Mouse (Mus musculus): Measurements from ENCODE around the gene 1110057P08Rik. TPM values are rescaled to one million over a fixed set of nuclear protein-coding genes. Genes with fewer than 3 reads are reported as not detected.

1110057P08Rik gene
- polyA plus RNA-seq, 1 experiment from 2014 or later = not detected

Other genes starting within 250 kb of the 1110057P08Rik start
- gene Krtap19-9b, start 242.5 kb upstream of the 1110057P08Rik start, polyA plus RNA-seq (2014; fragmentation: Nextera tagmentation; extraction: Ambion mirVana) = not detected in 2 replicates
- not detected in 2 replicates for gene Krtap16-3, start 211.9 kb upstream of the 1110057P08Rik start, polyA plus RNA-seq (2014; fragmentation: Nextera tagmentation; extraction: Ambion mirVana)
- gene Krtap22-2, start 164.0 kb upstream of the 1110057P08Rik start, polyA plus RNA-seq (2014; fragmentation: Nextera tagmentation; extraction: Ambion mirVana) = not detected in 2 replicates
- gene Gm10229, start 159.5 kb upstream of the 1110057P08Rik start, polyA plus RNA-seq (2014; fragmentation: Nextera tagmentation; extraction: Ambion mirVana) = not detected in 2 replicates
- gene Krtap6-1, start 143.0 kb upstream of the 1110057P08Rik start, polyA plus RNA-seq (2014; fragmentation: Nextera tagmentation; extraction: Ambion mirVana) = not detected in 2 replicates
- gene Gm10228, start 133.3 kb upstream of the 1110057P08Rik start, polyA plus RNA-seq (2014; fragmentation: Nextera tagmentation; extraction: Ambion mirVana) = not detected in 2 replicates
- gene Krtap6-5, start 126.9 kb upstream of the 1110057P08Rik start, polyA plus RNA-seq (2014; fragmentation: Nextera tagmentation; extraction: Ambion mirVana) = not detected in 2 replicates
- not detected in 2 replicates for gene 1110025L11Rik, start 110.7 kb upstream of the 1110057P08Rik start, polyA plus RNA-seq (2014; fragmentation: Nextera tagmentation; extraction: Ambion mirVana)
- not detected in 2 replicates for gene Krtap6-3, start 90.7 kb upstream of the 1110057P08Rik start, polyA plus RNA-seq (2014; fragmentation: Nextera tagmentation; extraction: Ambion mirVana)
- gene Gm6358, start 33.9 kb upstream of the 1110057P08Rik start, polyA plus RNA-seq (2014; fragmentation: Nextera tagmentation; extraction: Ambion mirVana) = not detected in 2 replicates
- gene Gm10061, start 23.6 kb upstream of the 1110057P08Rik start, polyA plus RNA-seq (2014; fragmentation: Nextera tagmentation; extraction: Ambion mirVana) = not detected in 2 replicates
- gene Gm9789, start 16.8 kb upstream of the 1110057P08Rik start, polyA plus RNA-seq (2014; fragmentation: Nextera tagmentation; extraction: Ambion mirVana) = not detected in 2 replicates
- gene Gm7735, start 5.2 kb upstream of the 1110057P08Rik start, polyA plus RNA-seq (2014; fragmentation: Nextera tagmentation; extraction: Ambion mirVana) = not detected in 2 replicates
- gene Krtap20-2, start 31.1 kb downstream of the 1110057P08Rik start, polyA plus RNA-seq (2014; fragmentation: Nextera tagmentation; extraction: Ambion mirVana) = not detected in 2 replicates
- not detected in 2 replicates for gene Krtap21-1, start 229.1 kb downstream of the 1110057P08Rik start, polyA plus RNA-seq (2014; fragmentation: Nextera tagmentation; extraction: Ambion mirVana)
- not detected in 2 replicates for gene Krtap6-2, start 245.4 kb downstream of the 1110057P08Rik start, polyA plus RNA-seq (2014; fragmentation: Nextera tagmentation; extraction: Ambion mirVana)

All from limb, embryonic 11.5 days (tissue).